Mouse (Mus musculus) left cerebral cortex, adult 18-20 months (tissue): ENCODE measurements at regions not wholly inside any gene's neighbourhood (a gene's known extent, or its start where the extent isn't known, plus 50 kb on each side); places are given as distances from the start of the nearest gene placed in this dataset.
"Not testable (repeated sequence)": the region's sequence is repeated elsewhere in the genome, so short reads cannot be mapped to it uniquely, and the experiment has no call there.

Experiments used
- DNase-seq, 2 experiments: peaks; one replicate each; pipeline ENCODE4 v3.0.0; 2021 to 2022; ENCODE audit warnings: low spot score in 2 of 2, mixed read lengths in 1 of 2

DNA sequence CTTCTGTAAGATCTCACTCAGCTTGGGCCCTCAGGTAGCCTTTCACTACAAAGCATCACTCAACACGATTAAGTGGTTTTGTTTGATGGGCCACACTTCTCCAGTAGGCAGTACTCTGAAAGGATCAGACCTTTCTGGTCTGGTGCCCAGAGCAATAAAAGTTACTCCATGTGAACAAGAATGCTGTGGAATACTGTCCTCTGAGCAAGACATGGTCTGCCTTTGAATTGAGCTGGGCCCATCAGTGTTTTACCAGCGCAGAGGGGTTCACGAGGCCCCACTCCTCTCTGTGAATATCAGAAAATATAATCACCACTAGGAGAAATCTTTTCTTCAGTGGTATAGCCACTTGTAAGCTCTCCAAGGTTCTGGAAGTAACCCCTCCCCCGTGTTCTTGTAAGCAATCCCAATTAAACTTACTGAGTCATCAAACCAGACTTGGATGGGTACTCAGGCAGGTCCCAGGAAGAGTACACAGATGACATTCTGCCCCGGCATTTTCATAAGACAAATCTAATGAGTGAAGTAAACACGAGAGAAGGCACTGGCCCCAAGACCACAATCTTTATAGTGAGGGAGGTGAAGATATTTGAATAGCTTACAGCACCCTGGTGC, 292.0 kb downstream of the Gadd45g start:
- no peak for DNase-seq

DNA sequence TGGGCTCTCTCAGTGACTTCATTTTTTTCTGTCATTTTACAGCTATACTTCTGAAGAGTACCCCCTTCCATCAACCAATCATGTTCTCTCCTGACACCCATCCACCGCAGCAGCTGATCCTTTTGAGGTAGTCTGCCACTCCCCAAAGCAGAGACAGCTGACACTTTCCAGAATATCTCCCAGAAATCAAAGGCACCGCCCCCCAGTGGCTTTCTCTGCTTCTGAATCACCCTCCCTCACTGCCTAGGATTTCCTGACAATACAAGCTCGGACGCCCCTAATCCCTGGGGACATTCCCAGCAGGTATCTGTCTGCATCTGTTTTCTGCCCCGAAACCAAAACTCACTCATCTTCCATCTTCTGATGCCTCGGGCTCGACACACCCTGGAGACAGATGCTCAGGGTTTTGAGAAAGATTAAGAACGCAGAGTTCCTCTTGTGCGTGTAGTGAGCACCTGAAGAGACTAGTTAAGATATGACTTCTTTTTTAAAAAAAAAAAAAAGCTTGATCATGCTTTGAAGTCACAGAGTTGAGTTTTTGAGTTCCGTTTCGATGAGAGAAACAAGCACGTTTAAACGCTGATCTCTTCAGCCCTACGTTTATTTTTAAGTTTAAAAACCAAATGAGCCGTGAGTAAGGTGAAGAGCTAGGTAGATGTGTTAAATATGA, 292.8 kb downstream of the Gadd45g start:
- no peak for DNase-seq

DNA sequence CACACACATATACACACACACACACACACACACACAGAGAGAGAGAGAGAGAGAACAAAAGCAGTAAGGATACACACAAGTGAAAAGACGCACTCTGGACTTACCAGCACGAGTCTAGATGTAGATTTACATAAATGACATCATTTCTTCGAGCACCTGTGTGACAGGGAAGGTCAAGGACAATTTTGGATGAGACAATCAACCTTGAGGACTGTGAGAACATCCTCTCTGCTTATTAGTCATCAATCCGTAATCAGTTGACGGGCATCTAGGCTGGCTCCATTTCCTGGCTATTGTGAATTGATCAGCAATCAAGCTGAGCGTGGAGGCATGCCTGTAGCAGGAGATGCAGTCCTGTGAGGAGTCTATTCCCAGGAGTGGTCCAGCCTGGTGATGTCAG, 293.7 kb downstream of the Gadd45g start:
- DNase-seq, result no peak

DNA sequence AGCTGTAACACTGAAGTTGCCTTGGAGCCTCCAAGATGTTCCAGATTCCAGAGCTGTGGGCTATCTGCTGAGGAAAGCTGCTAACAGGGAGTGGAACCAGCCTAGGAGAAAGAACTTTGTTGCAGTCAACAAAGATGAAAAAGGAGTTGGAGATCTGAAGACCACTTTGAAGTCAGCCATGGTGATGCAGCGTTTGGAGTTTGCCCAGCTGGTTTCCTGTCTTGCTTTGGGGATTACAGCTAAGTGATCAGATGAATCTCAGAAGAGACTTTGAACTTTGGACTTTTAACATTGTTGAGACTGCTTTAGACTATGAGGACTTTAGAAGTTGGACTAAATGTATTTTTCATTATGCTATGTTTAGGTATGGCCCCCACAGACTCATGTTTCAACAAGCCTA, 297.6 kb downstream of the Gadd45g start:
- DNase-seq, result not testable (repeated sequence)

DNA sequence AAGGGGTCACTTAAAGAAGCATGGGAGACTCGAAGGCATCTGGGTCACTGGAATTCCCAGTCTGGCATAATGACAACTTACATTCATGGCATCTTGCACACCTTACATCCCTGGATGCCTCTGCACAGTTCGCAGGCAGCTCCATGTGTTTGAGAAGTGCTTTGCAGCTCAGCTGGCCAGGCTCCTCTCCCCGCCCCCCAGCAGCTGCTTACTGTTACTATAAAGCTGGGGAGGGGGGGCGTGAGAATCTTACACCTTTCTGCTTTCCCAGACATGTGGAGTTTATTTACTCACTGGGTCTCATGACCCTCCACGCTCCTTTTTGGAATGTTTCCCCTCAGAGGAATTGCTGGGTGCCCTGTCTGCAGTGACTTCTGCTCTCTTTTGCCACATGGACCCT, 299.4 kb downstream of the Gadd45g start:
- DNase-seq, result no peak

DNA sequence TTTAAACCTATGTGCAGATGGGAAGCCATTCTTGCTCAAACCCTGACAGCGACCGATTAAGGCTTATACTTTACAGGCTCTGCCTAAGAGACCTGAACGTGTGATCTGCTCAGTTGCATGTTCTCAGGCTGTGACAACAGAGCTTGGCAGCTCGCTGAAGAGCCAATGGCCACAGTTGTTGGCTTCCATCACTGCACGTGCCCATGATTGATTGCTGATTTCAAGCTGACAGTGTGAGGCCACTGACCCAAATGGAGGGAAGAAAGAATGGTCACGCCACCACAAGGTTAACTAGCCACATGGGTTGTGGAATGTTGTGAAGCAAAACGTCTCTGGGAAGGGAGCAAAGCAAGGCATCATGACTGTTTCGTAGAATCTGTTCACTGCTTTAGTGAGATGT, 303.8 kb downstream of the Gadd45g start:
- DNase-seq, result no peak

DNA sequence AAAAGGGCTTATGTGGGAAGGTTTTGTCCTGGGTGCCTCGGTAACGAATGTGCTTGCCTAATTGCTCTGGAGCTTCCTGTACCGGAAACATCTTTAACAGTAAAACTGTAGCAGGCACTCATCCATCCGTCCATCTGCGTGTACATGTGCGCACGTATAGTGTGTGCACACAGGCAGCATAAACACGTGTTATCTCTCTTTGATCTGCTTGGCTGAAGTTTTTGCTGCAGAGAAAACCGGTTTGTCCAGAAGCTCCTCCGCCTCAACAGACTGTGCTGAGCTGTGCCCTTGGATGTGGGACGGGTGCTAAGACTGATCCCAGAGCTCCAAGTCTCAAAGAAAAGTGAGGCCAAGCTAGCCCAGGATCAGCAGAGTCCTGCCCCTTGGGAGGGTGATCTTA, 305.3 kb downstream of the Gadd45g start:
- no peak for DNase-seq

DNA sequence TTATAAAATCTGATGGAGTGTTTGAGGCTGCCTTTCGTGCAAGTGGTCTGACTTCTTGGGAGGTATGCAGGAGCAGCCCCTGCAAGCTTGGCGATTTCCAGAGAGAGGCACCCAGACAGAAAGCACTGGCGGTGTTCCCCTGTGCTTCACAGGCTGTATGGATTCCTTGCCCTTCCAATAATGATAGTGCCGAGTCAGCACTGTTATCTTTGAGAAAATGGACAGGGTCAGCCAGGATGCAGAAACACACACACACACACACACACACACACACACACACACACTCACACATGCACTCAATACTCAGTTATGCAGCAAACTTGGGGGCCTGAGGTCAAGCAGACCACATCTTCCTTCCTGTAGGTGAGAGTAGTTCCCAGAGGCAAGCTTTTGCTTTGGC, 305.7 kb downstream of the Gadd45g start:
- no peak for DNase-seq

DNA sequence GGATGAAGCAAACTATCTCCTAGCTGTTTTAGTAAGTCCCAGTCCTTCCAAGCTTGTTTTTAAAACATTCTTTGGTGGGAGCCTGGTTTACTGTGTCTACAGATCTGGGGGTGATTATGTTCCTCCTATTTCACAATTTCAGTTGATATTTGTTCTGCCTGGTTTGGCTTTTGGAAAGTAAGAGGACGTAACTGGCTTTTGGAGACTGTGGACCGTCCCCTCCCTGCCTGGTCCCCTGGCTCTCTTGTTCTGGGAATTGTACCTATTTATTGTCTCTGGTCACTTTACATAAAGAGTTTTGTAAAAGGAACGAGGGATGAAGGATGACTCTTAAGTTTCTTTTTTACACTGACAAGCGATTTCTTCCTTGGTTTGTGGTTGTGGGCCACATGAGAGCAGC, 306.6 kb downstream of the Gadd45g start:
- DNase-seq, result no peak

DNA sequence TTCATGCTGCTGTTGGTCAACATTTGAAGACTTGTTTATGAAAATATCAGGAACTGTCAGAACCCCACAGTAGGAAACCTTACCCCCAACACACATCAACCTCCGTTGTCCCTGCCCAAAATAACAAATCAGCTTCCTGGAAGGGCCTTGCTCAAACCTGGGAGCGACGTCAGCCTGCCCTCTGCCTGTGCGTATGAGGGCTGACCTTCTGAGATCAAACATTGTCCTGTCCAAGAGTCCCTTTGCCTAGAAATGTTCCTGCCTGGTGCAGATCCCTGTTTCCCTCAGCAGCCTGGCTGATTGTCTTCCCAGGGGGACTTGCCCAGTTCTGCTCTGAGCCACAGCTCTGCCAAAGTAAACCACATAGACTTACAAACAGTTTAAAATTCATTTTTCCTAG, 307.1 kb downstream of the Gadd45g start:
- no peak for DNase-seq

DNA sequence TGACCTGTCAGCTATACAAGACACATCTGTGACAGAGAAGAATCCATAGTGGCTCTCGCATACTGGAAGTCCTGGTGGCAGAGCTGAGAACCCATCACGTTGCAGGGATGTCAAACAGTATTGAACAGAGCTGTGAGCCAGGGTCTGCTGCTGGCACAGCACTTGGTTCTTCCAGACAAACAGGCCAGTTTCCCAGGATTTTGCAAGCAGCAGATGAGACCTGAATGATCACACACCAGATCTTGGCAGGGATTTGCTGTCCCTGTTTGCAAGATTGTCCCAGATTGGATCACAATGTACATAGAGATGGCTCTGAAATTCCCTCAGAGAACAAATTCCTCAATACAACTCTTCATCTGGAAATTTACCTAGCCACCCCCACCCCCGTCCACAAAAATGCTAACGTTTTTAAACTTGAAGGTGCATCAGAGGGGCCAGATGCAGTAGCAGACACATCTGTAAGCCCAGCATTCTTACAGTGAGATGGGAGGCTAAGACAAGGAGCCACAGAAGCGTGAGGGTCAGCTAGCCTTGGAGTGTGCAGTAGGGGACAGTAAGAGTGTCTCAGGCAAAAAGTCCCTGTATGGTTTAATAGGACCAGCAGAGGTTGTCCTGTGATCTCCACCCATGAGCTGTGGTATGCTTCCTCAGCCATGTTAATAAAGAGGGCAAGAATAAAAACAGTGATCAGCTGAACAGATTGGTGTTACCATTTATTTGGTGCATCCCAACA, 307.8 kb downstream of the Gadd45g start:
- peak in 1 of 2 experiments; percentile 12 for DNase-seq

DNA sequence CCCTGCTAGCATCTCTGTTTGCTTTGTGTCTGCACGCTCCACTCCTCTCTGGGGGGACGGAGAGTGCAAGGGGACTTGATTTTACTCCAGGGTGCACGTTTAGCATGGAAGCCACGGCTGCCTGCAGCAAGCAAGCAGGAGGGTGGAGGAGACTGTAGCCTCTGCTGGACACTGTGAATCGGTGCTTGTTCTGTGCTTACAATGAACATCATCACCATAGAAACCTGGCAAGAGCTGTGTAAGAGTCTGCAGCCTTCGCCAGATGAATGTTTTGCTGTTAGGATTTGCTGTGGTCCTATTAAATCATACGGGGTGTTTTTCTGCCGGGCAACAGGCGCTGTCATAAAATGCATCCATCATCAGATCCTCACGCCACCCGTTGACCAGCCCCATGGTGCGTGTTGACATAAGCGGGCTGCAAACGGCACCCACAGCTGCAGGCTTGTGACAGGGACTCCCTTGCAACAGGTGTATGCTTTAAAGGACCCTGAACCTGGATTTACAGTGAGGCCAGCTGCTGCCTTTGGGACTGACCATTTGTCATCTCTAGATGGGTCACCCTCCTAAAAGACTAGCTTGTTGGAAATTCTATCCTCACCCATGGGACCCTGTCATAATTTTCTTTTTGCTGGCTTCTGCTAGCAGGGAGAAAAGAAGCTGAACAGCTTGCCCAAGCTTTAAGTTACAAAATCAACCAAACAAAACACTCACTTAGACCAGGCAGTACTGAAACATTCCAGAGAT, 308.5 kb downstream of the Gadd45g start:
- DNase-seq, result peak; percentile 18 to 26

DNA sequence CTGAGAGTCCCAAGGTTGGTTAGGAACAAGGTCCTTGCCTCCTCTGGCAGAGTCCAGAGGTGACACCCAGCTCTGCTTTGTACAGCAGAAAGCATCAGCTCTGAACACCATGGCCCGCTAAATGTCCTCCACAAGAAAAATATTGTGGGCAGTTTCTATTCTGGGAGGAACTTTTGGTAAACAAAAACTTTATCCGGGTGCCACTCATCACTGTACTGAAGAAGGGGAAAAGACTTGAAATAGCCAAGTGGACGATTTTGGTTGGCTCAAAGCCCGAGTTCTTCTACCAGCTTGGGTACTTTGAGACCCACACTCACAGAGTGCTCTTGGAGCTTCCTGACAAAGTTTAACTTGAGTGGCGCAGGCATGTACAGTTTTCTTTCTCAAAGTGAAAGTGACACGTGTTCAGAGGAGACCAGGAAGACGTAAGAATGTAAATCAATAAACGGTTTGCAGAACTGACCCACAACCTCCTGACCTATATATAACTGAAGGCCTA, 309.2 kb downstream of the Gadd45g start:
- no peak for DNase-seq

DNA sequence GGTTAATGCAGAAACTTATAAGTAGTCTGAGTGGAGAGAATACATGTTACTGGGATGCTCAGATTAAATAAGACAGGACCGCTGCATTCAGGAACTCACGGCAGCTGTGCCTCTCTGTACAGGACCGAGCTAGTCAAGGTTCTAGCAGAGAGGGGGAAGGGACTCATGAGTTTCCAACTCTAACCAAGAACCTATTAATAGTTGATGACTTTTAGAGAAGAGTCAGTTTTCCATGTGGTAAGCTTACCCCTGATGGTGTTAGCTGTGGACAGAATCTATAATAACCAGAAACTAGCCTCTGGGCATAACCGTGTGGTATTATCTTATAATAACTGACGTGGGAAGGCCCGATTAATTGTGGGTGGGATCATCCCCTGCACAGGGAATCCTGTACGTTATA, 316.2 kb downstream of the Gadd45g start:
- no peak for DNase-seq

DNA sequence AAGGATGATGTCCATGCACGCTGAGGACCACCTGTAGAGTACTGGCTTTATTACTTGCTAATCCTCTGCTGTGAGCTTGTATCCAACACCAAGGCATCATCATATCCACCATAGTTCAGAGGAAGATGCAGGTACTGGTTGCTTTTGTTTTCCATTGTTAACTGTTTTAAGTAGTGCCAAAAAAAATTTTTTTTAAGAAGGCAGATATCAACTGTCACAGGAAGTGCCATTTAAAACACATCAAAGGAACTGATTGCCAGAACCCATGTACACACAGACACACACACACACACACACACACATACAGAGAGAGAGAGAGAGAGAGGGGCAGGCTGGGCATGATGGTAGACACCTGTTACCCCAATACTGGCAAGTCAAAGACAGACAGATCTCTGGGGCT, 319.1 kb downstream of the Gadd45g start:
- DNase-seq, result no peak

DNA sequence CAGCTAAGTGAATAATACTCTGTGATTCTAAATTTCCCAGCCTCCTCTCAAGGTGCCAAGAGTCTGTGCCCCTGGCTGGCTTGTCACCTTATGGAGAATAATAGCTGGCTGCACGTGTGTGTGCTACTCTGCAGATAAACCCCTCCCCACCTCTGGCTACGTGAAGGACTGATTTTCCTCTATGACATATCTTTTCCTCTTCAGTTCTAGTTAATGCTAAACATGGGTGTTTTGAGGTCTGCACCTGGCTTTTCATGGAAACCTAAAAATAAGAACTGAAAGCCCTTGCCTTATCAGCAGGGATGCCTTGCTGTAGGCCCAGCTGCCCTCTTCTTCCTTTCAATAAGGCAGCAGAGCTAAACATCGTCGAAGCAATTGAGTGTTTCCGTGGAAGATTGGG, 321.5 kb downstream of the Gadd45g start:
- DNase-seq, result no peak

DNA sequence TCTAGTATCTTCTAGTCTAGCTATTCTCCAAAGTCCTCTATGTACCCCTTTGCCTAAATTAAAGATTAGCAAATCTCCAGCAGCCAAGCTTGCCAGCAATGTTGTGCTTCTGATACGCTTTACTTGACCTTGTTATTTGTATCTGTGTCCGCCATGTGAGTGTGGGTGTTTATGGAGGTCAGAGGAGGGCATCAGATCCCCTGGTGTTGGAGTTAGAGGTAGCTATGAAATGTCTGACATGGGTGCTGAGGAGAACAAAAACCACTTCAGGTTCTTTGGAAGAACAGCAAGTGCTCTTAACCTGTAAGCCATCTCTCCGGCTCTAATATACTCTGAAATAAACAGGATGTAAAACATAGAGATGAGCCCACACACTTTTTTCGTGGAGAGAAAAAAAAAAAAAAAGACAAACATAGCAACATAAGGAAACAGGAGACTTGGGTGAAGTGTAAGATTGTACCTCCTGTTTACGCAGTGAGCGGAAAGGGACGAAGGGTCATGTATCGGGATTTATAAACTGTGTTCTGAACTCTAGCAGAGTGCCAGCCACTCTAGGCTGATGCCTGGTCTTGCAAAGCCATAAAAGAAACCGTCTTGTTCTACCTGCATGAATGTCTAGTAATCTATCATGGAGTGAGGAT, 326.3 kb downstream of the Gadd45g start:
- no peak for DNase-seq

DNA sequence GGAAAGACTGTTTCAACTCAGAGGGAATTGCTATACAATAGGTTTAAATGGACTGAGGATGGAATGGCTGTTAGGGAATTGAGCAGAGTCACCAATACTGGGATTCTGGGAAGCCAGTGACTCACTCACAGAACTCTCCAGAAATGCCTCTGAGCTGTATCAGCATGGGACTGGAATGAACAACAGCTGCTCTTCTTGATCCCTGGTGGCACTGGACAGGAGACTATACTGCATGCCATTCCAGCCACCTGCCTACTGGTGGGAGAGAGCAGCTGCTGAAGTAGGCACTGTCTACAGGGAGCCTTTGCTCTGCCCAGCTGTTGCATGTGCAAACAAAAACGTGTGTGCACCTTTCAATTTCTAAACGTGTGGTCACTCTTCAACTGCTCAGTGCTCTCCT, 329.2 kb downstream of the Gadd45g start:
- DNase-seq, result no peak

DNA sequence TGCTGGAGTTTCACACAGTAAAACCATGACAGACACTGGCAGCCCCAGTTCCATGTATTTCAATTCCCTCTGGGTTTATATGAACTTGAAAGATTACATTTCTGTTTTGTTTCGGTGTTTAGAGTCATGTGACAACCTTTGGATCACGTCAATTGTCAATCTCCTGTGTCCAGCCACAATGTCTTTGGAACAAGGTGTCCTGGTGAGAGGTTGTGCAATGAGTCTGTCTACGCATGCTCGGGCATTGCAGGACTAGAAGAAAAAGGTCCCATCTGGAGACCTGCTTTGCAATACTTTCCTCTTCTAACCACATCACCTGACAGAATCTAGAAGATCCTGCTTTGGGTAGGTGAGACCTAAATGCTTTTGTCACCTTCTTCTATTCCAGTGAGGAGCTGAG, 333.5 kb downstream of the Gadd45g start:
- DNase-seq, result no peak

DNA sequence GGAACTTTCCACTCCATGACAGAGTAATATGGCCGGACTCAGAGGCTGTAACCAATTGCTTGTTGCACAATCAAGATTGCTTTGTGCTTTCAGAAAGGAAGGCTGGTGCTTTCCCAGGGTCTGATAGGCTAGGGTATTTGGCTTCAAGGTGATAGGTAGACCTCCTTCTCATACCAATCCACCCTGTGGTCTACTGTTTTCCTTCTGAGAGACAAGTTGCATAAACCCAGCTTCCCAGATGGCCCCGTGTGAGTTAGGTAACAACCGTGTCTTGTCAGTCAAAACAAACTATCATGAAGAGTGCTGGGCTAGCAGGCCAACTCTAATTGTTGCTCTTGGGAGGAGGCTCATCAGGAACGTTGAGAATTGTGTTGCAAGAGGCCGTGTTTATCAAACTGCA, 337.2 kb downstream of the Gadd45g start:
- DNase-seq, result no peak

DNA sequence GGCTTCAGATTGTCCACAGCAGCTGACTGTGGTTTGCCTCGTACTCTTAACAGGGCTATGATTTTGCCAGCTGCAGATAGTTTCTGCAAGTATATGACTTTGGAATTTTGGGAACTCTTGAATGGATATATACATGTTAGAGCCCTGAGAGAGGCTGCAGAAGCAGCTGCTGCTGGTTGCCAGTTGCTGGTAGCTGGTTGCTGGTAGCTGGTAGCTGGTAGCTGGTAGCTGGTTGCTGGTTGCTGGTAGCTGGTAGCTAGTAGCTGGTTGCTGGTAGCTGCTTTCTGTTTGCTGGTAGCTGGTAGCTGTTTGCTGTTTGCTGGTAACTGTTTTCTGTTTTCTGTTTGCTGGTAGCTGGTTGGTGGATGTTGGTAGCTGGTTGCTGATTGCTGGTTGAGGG, 339.1 kb downstream of the Gadd45g start:
- no peak for DNase-seq
